Mouse (Mus musculus) duodenum, adult 2 months (tissue): ENCODE data around the gene Uimc1. TPM values are rescaled to one million over a fixed set of nuclear protein-coding genes. Genes with fewer than 3 reads are reported as not detected.

ENCODE experiments used
- polyA plus RNA-seq: library from polyadenylated mRNA; depleted of rRNA; stranded (reverse); fragments of >200 nt; gene quantifications from 2 replicates; pipeline ENCODE4 v1.2.3, GENCODE M21; 2012; ENCODE audit warnings: low replicate concordance; rRNA removed

Gene Uimc1
- polyA plus RNA-seq, result 0.66 and 0.83 TPM in 2 replicates

DNA sequence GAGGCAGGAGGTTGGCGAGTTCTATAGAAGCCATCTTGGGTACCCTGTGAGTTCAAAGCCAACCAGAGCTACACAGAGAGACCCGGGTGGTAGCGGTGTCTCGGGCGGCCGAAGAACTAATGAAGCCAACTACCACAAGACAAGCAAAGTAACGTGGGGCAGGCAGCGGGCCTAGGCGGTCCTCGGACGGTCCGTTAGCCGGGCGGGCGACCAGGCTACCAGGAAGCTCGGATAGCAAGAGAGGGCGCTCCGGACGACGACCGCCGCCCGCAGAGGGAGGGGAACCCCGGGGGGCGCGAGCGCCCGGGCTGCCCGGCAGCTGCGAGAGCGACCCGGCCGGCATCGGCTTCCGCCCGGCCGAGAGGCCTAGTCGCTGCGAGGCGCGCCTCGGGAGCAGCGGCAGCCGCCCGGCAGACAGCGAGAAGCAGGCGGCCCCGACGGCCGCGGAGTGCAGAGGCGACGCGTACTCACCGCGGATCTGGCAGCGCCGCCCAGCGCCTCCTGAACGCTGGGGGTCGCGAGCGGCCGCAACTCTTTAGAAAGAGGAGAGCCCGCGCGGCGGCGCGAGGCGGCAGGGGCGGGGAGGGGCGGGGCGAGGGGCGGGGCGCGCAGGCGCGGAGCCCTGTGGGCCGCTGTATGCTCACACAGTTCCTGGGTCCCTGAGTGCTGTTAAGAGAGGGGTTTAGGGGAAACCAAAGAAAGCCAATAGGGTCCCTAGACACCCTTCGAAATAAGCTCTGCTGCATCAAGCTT lies at the start of gene Uimc1:
Gene Uimc1, minus strand, starts transcription at position 575 of the 753 bp plus-strand sequence.

GRCm38 (mm10) chr13:55133448-55133847 lies 33.3 kb upstream of the Uimc1 start, which contains the start of gene Gm17617:
Gm17617 (minus strand) TSS chr13:55133548.

DNA sequence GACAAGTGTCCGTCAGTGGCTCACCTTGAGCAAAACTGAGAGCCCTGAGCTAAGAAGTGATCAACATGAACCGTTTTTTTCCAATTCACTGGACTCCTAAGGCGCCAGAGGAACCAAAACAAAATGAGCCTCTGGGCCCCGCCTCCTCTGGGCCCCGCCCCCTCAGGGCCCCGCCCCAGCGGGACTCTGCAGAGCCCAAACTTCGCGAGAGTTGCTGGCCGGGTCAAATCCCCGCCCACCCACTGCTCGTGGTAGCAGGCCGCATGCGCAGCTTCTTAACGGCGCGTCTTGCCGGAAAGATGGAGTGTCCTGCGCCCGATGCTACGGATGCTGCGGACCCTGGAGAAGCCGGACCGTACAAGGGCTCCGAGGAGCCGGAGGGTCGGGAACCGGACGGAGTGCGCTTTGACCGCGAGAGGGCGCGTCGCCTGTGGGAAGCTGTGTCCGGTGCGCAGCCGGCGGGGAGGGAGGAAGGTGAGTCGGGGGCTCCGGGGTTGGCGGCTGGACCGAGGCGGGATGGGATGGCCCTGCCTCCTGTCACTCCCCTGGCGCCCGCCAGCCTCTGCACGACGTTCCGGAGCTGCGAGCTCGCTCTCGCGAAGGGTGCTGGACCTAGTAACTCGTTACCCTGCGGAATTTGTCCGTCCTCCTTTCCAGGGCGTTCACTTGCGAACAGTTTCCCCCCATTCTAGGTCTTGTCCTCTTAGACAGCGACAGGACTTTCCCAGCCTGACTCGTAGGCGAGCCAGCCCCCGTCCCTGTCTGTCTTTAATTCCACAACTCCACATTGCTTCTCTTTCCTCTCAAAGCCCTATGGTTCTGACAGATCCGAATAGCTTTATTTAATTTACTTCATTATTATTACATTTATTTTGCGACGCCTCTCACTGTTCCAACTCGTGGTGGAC lies 5.2 kb upstream of the Uimc1 start, which contains the start of gene Zfp346:
Gene Zfp346, plus strand, starts transcription at position 267 of the 908 bp plus-strand sequence.

DNA sequence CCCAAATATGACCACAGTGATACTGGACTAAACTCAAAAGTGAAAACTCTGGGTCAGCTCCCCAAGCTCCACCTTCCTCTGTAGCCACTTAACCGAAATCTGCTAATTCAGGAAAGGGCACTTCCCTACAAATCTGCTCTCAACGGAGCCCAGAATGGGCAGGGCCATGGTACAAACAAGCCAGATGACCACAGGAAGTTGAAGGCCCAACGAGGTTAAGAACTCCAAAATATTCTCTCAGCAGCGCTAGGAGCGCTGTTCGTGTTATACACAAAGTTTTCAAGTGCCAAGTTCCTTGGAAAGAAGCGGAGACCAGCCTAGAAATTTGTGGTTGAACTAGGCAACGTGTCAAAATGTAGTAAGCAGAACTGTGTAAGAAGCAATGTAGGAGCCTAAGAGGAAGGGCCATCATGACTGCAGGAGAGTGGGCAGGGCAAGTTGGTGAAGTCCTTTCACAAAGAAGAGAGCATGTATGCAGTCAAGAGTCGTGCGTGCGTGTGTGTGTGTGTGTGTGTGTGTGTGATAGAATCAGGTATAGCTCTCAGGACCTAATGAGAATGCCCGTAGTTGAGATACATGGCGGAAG lies 78.8 kb downstream of the Uimc1 start, which contains the start of gene Hk3:
Gene Hk3, minus strand, starts transcription at position 192 of the 586 bp plus-strand sequence.

Other genes with a start within 250 kb of the Uimc1 start
- 3.0 and 4.3 TPM in 2 replicates for gene Unc5a, start 150.9 kb downstream of the Uimc1 start, polyA plus RNA-seq
- 0.91 and 1.8 TPM in 2 replicates for gene Hk3, start 78.9 kb downstream of the Uimc1 start, polyA plus RNA-seq
- gene Zfp346, start 5.0 kb upstream of the Uimc1 start, polyA plus RNA-seq, result 4.3 and 4.4 TPM in 2 replicates
- gene Gm17617, start 33.2 kb upstream of the Uimc1 start, polyA plus RNA-seq, result not detected in 2 replicates
- 2.2 and 5.2 TPM in 2 replicates for gene Fgfr4, start 52.3 kb upstream of the Uimc1 start, polyA plus RNA-seq
- gene Nsd1, start 109.5 kb upstream of the Uimc1 start, polyA plus RNA-seq, result 7.6 and 9.0 TPM in 2 replicates
- 816 and 1,080 TPM in 2 replicates for gene Prelid1, start 220.2 kb upstream of the Uimc1 start, polyA plus RNA-seq
- gene Rab24, start 221.6 kb upstream of the Uimc1 start, polyA plus RNA-seq, result 50.4 and 109 TPM in 2 replicates
- 6.6 and 8.8 TPM in 2 replicates for gene Mxd3, start 229.5 kb upstream of the Uimc1 start, polyA plus RNA-seq